Mouse (Mus musculus): ENCODE results near the gene Chil1.

Chil1 gene

DNA sequence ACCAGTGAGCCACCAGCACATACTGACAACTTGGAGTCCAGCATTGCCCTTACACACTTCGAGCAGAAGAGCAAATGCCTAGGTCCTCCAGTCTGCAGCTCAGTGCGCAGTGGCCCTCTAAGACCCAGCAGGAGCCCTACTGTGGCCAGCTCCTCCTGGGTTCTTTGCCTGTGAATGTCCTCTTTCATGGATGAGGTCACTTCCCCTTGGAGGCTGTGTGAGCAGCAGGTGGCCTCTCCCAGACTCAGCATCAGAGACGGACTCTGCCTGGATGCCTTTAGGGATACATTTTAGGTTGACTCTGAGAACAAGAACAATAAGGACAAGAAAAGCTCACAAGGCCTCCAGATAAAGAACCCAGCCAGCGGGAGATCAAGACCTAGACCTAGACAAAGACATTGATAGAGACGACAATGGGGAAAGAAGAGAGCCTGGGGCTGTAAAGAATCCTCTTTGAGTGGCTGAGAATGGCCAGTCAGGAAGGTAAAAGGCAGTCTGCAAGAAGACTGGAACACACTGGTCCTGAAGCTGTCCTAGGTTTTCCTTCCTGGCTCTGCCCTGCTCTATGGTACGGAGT is 28.3 kb downstream of the Chil1 start:
- no peak for DNase-seq

DNA sequence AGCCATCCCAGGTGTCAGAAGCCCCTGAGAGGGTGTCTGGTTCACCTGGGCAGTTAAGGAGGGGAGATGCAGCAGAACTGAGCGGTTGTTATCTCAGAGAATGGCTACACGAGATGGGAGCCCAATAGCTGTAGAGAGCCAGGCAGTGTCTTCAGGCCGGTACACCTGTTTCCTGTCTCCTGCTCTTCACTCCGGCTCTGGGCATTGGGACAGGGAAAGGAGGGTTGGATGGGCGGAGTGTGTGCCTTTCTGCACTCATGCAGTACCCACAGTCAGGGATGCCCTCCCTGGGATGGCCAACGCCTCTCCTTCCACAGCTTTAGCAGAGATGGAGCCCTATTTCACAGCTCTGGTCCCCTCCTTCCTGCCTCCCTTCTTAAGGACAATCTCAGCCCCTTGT is 29.1 kb downstream of the Chil1 start:
- no peak for DNase-seq

DNA sequence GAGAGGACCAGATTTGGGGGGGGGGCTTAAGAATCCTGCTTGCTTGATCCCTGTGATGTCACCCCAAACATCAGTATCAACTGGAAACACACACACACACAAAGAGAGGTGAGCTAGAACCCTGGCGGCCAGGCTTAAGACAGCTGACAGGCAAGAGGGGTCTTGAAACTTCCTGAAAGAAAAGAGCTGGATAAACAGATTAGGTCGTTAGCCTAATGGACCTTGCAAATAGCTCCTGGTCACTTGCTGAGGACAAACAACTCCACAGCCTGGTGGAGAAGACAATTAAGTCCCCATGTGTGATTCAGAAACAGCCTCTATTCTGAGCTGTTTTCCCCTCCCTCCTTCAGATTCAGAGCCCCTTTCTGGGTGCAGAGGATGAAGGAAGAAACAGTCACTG is 29.7 kb downstream of the Chil1 start:
- no peak for DNase-seq

DNA sequence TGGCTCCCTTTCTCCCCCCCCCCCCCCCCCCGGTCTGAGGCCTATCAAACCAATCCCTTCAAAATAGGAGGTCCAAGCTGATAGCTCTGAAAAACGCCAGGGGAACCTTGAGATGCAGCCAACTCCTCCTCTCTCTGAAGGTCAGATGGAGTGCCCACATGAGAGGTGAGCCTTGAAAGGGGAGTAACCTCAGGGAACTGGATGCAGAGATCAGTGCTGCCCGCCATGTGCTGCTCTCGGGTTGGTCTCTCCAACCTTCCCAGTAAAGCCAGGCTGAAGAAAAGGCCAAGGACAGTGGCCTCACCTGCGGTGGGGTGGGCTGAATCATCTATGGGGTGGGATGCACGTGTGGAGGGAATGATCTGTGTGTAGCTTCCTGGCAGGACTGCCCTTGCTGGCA is 30.4 kb downstream of the Chil1 start:
- DNase-seq: no peak

DNA sequence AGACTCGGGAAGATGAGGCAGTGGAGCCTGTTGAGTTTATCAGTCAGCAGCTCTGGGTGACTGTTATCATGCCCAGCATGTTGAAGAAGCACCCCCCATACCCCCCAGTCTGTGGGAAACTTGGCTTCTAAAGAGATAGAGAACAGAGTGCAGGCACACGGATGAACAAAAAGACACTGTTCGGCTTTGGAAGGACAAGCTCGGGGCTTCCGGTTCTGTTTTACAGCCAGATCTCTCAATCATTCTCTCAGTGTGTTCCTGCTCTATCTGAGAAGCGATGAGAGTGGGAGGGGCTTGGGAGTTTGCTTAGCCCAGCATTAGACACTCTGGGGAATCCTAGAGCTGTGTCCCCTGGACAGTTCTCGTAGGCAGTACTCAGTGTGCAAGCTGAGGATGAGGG is 31.4 kb downstream of the Chil1 start:
- no peak for DNase-seq

DNA sequence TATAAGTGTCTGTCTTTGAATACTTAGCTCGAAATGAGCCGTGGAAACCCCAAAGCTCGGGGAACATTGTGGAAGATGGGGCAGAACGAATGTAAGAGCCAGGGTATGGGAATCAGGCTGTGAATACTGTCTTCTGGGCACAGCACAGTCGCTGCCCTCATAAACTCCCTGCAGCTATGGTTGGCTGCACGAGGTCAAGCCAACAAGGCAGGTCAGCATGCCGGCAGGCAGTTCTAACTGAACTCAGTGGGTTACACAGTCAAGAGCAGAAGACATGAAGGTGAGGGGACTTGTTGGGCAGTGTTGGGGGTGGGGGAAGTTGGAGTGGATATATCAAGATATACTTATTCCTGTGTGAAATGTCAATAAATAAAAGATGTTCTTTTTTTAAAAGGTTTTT is 33.1 kb downstream of the Chil1 start:
- DNase-seq: no peak

DNA sequence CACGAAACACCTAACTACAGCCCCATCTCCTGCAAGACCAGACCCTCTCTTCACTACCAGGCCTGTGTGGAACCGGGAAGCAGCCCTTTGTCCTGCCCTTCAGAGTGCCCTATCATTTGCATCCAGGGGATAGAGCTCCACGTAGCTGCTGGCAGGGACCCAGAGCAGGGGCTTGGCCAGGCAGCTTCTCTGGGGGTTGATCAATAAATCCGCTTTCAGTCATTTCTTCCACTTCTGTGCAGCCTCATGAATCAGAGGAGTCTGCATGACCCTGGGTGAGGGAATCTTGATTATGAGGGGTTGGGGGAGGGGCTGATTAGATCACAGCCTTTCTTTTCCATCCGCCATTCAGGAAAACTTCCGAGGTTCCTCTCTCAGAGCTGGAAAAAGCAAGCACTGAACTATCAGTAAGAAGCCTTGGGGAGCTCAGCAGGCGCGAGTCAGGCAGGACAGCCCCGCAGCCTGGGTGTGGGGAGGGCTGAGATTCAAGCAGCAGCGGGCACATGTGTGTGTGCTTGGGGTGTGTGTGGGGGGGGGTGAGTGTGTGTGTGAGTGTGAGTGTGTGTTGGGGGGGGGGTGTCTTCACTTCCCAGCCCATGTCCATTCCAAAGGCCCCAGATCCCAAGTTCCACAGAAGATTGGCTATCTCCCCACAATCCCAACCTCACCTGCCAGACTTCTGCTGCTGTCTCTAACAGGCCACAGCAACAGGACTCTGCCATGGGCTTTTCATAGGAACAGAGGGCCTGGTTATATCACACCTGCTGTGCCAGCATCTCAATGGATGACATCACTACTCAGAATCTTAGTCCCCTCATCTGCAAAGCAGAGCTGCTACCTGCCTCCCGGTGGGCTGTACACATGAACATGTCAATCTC is 34.0 kb downstream of the Chil1 start:
- DNase-seq: no peak

DNA sequence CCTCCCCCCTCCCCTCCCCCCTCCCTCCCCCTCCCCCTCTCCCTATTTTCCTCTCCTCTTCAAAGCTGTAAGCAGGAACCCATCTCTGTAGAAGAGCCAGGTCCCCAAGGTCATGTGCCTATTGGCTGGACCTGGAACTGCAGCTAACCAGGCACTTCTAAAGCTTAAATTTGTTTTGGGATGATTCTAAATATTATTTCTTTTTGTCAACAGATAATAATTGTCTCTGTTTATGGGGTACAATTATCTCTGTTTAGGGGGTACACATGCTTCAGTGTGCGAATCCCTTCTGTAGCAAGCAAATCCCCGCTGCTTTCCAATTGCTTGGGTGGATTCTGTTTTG is 34.6 kb downstream of the Chil1 start:
- DNase-seq: no peak

DNA sequence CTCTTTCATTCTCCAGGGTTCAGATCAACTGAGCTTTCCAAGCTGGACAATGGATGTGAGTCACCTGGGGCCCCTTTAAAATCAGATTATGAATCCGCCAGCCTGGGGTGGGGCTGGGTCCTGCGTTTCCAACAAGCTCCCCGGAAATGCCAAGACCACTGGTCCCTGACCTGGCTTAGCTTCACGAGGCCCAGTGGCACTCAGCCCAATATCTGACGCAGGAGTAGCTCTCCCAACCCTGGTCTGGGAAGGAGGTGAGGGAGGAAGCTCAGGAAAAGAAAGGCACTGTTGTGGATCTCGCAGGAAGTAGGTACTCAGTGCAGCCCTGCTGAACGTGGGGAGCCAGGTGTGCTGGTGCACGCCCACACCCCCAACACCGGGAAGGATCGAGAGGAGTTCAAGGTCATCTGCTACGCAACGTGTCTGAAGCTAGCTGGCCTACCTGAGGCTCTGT is 35.1 kb downstream of the Chil1 start:
- DNase-seq: no peak

DNA sequence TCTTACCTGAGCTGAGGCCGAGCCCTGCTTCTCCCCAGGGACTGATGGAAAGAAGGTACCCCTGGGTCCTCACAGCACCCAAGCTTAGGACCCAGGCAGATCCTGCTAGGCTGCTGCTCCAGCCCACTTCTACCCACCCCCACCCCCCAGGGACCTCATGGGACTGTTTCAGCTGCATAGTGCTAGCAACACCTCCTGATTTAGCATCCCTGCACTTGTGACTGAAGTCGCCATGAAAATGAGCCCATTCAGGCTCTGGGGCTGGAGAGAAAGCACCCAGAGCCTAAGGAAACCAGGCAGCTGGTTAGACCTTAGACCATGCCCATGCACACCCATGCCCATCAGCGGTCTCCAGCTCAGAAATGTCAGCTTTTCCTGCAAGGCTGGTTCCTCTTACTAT is 36.0 kb downstream of the Chil1 start:
- no peak for DNase-seq

DNA sequence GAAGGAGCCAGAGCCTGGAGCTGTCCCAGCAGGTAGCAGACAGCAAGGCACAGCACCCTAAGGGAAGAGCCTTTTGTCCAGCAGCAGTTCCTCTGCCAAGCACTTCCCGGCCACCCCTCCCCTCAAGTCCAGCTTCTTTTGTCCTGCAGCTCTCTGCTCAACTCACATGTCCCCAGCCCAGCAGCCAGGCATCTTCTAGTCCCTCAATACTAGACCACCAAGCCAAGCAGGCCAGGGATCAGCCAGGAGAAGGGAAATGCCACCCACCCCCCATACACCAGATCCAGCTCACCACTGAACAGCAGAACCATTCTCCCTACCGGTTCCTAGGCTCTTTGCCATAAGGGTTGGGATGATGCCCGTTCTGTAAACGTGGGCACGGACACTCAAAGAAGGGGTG is 37.6 kb downstream of the Chil1 start:
- DNase-seq: no peak

DNA sequence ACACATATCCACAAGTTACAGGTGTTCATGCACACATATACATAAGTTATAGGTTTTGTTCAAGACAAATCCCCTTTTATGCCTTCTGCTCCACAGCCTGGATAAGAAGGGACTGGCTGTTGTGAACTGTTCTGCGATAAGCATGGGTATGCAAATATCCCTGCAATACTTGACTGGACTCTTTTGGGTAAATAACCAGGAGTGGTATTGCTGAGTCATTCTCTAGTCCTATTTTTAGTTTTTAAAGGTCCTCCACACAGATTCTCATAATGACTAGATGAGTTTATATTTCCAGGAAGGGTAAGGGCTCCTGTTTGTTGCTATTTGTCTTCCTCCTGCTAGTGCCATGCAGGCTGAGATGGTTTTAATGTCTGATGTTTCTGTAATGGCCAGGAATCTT is 39.2 kb downstream of the Chil1 start:
- no peak for DNase-seq

DNA sequence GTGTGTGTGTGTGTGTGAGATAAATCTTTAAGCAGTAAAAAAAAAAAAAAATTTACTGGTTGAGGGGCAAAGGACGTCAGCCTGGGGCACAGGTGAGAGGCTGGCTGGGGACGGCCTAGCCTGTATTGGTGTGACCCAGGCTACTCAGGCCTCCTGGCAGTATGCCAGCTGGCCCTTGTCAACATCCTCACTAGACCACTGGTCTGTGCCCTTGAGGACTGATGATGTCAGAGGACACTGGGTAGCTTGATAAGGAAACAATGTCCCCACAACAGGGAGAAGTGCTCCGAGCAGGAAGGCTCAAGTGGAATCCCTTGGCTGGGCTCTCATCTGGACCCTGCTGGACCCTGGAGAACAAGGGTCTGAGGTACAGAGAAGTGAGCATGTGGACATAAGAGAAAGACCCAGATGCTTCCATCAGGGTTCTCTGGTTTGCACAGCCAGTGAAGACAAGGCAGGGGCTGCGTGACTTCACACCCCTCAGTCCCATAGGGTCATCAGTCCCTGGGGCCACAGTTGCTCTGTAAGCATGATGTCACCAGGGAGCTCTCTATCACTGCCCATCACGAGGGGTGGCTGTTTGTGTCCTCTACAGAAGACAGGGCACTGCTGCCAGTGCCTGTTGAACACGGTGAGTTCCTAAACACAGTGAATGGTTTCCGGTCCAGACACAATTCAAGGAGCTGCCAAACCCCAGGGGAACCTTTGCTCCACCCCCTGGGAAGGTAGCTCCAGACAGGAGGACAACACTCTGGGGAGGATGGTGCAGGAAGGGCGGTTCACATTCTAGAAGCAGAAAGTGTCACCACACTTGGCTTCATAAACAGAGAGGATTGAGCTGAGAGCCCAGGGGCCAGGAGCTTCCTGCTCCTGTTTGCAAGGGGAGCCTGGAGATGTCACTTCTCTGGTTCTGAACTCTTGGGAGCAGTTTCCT is 40.4 kb downstream of the Chil1 start:
- no peak for DNase-seq

DNA sequence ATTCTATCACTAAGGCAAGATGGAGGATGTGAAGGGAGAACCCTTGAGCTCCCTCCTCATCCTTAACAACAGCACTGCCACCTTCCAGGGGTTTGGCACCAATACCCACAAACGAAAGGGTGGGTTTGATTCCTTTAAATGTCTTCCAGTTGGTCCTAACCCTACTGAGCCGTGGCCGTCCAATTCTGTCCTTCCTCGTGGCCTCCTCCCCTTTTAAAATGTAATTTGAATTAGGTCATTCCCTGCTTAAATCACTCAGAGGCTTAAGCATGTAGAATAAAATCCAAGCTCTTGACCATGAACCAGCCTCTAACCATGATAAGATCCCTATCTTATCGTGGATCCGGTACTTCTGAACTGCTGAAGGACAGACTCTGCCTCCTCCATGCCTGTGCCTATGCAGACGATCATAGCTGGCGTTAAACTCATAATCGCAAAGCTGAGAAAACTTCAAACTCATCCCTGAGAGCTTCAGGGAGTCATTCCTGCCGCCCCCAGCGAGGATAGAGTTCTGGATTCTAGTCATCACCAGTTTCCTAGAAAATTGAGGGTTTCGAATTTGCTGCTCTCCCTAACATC is 42.8 kb downstream of the Chil1 start:
- DNase-seq: no peak

DNA sequence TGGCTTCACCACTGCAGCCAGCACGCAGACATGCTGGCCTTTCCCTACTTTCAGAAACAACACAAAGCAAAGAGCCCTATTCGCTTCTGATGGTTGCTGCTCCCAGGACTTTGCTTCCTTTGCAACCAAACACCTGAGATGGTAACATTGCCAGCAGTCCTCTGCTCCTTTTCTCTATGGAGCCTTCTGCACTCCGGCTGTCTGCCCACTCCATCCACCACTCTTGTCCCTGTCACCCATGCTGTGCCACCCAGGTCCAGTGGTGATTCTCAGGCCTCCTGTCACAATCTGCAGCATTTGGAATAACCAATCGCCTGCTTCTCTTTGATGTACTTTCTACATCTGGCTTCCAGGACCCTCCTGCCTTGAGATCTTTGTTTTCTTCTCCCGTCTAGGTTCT is 43.4 kb downstream of the Chil1 start:
- no peak for DNase-seq

DNA sequence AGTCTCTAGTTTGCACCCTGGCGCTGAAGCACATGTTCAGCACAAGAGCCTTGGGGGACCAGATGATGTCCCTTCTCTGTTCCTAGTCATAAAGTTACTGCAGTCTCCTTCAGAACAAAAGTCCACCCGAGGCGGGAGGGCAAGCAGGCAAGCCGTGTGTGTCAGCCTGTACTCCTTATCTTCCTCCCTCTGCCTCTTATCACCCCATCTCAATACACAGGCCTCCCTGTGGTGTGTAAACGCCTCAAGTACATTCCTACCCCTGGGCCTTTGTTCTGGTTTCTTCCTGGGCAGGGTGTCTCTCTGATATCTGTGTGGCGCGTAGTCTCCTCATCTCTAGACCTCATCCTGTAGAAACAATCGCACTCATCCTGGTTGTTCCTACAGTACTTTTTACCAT is 44.8 kb downstream of the Chil1 start:
- no peak for DNase-seq

DNA sequence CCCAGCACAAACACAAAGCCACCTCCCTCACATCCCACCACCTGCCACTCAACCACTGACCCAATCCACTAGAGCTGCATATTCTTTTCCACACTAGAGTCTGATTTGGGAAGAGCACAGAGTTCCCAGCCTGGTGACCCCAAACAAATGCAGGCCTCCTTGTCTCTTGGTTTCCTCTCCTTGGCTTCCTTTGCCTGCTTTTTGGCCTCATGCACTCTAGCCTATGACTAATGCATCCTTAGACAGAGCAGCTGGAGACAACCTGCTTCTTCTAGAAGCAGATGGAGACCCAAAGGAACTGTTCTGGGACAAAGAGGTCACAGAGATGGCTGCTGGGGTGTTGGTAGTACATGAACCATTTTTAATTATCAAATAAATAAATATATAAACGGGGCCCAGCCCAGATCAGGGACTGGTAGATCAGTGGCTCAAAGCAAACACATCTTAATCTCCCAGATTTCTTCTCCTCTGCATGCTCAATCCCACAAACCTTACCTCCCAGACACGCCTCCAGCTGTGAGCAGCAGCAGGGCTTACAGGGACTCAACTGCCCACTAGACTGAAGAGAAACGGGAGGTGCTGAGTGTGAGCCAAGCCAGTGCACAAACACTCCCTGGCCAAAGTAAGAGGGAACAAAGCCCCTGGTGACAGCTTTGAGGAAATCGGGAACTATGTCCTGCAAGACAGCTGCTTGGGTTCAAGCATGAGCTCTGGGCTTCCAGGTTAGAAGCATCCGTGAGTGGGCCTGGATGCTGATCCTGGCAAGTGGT is 48.0 kb downstream of the Chil1 start:
- DNase-seq: no peak

DNA sequence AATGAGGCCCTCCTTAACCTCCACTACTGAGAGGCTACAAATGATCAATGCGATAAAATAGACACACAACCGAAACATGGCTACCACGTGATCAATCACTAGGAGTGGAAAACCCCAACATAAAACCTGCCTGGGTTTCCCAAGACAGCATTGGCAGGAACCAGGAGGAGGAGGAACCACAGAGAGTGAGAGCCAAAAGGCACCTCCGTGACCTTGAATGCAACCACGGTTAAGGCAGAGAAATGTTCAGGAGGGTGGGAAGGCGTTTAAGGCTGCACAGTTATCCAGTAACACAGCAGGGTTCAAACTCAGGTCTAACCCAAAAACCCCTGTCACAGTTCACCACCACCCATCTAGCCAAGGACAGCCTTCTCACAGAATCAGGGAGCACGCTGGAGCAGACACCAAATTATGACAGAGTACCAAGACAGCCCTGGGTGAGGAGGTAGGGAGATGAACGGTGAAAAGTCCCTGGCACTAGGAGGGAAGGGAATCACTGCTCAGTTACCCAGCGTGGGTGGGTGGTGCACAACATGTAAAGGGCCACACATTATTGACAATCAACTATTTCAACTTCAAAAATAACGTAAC is 48.8 kb downstream of the Chil1 start:
- DNase-seq: no peak

DNA sequence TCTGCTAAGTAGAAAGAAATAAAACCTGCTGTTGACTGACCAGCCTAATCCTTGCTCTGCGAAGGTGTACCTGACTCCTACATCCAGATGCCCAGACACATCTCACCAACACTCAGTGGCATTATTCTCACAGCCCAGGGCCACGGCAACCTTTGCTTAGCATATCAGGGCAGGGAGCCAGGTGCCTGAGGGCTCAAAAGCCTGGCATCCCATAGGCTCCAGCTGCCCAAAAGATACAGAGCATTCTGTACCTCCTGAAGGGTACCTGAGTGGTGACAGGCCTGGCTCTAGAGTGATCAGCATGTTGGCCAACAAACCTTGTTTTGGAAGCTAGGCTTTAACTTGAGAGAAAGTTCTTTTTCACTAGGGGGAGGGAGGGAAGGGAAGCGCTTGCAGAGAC is 49.3 kb downstream of the Chil1 start:
- DNase-seq: no peak

DNA sequence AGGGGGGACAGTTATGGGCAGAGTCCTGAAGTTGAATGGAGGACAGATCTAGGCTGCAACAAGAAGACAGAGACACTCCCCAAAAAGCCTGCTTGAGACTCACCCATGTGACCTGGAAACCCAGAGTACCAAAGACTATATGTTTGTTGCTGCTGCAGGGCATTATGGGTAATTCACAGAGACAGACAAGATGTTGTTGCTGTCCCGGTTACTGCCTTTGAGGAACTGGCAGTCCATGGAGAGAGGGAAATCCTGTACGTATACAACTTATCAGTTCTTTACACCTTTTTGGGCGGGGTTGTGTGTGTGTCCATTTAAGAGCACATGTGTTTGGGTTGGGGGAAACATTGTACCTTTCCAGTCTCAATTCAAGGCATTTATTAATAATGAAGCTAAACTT is 49.7 kb downstream of the Chil1 start:
- no peak for DNase-seq

DNA sequence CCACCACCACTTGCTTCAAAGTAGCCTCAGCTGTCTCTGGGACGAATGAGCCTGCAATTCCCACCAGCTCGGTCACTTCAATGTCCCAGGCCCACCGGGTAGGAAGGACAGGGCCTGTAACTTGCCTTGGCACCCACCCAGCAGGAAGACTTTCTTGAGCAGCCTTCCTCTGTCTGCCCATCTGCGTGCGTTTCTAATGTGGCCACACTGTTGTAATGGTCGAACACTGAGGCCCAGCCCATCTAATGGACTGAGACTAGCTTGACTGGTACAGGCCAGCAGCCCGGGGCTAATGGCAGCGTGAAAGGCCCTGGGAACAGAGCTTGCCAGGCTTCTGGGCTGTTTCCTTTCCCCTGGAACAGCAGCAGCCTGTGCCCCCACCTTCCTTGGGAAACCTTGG is 50.4 kb downstream of the Chil1 start:
- no peak for DNase-seq

All from thymus, adult 18-20 months (tissue).